Mouse (Mus musculus) liver, adult 2 months (tissue): ENCODE data around the gene Slc19a1. TPM values are rescaled to one million over a fixed set of nuclear protein-coding genes. Genes with fewer than 3 reads are reported as not detected.

ENCODE experiments used
- DNase-seq: peaks from one replicate; pipeline ENCODE4 v3.0.0-alpha.2; 2011; ENCODE audit warnings: low read depth, low spot score; ENCODE audit errors: extremely low read depth
- H3K27ac ChIP-seq: fragments of 200-500 bp; replicated peaks from 2 replicates; pipeline ENCODE4 v1.5.1; 2012; ENCODE audit warnings: low read depth, mild to moderate bottlenecking, control low read depth, inconsistent platforms, low read length; ENCODE audit not compliant: insufficient read depth
- H3K27me3 ChIP-seq: fragments of 200-500 bp; 2 replicates; pipeline ENCODE4 v1.6.1; 2012; ENCODE audit warnings: mild to moderate bottlenecking, moderate library complexity, low read length, inconsistent platforms; ENCODE audit not compliant: control insufficient read depth, insufficient read depth
- H3K36me3 ChIP-seq: fragments of 200-500 bp; 2 replicates; pipeline ENCODE4 v1.6.1; 2012; ENCODE audit warnings: low read length, inconsistent platforms; ENCODE audit not compliant: control insufficient read depth, insufficient read depth
- H3K4me1 ChIP-seq: fragments of 200-500 bp; 2 replicates; pipeline ENCODE4 v1.6.1; 2011; ENCODE audit warnings: low read length; ENCODE audit not compliant: control insufficient read depth, insufficient read depth
- H3K4me3 ChIP-seq: fragments of 200-500 bp; 2 replicates; pipeline ENCODE4 v1.5.1; 2011; ENCODE audit warnings: low read depth, mild to moderate bottlenecking, control low read depth, low read length, moderate library complexity; ENCODE audit not compliant: insufficient read depth
- H3K79me2 ChIP-seq: fragments of 200-500 bp; 2 replicates; pipeline ENCODE4 v1.6.1; 2012; ENCODE audit warnings: inconsistent platforms, mild to moderate bottlenecking, low read length, moderate library complexity; ENCODE audit not compliant: control insufficient read depth, insufficient read depth
- H3K9ac ChIP-seq: fragments of 200-500 bp; 2 replicates; pipeline ENCODE4 v1.6.1; 2012; ENCODE audit warnings: low read depth, mild to moderate bottlenecking, control low read depth, inconsistent platforms, low read length
- CTCF ChIP-seq: fragments of 200-500 bp; IDR thresholded peaks from 2 replicates; pipeline ENCODE4 v1.5.1; 2011; ENCODE audit warnings: low read depth, low read length, control low read depth
- POLR2A ChIP-seq: fragments of 200-500 bp; IDR thresholded peaks from 2 replicates; pipeline ENCODE4 v1.6.1; 2011; ENCODE audit warnings: low read length, control low read depth; ENCODE audit not compliant: insufficient read depth; ENCODE audit errors: extremely low read depth
- WGBS: fragments of 180-500 bp; shearing (Covaris S2); methylation state at CpG from one replicate; pipeline ENCODE4 v1.1.7; 2018; 5-methylcytosine and 5-hydroxymethylcytosine counted together
- polyA plus RNA-seq: library from polyadenylated mRNA; depleted of rRNA; stranded (reverse); fragments of >200 nt; gene quantifications from 2 replicates; pipeline ENCODE4 v1.2.3, GENCODE M21; 2012
- total RNA-seq: library from RNA; depleted of rRNA; stranded (reverse); fragments of >200 nt; gene quantifications from 2 replicates; pipeline ENCODE4 v1.2.3, GENCODE M21; 2014

Slc19a1 gene
- total and polyA plus RNA-seq, 2 experiments = 2.9 to 15.9 TPM

DNA sequence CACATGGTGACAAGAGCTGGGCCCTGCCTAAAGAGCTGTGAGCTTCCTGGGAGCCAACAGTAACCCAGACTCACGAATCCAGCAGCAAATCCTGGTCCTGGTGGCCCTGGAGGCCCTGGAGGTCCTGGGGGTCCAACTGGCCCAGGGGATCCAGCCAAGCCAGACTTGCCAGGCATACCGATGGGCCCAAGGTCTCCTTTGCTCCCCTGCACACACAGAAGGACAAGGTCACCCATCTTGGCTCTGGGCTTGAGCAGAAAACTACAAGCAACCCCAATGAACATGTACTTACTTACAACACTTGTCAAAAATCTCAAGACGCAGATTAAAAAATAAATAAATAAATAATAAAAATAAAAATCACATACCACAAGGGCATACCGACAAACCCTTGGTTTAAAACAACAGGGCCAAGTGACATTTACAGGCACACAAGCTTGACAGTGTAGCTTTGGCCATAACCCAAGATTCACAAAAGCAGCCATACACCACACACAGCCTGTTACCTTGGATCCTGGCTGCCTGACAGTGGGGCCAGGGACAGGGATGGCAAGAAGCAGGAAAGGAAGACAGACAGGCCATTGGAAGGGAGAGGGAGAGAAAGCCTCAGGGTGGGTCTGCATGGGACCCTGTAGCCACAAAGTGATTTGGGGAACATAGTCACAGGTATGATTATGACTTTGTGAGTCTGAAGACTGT lies 42.4 kb downstream of the Slc19a1 start:
- Histone ChIP-seq H3K36me3 (peaks cover 80% of the 10 kb centered on the region), H3K4me1 (no peaks in the 10 kb centered on the region), H3K9ac (no peak overlapping the region), H3K4me3 (no peak overlapping the region), H3K27ac (no peak overlapping the region), H3K27me3 (no peaks in the 10 kb centered on the region), H3K79me2 (no peaks in the 10 kb centered on the region)
- TF ChIP-seq CTCF (no peak), POLR2A (no peak)
- WGBS = 79% methylated on average over 4 of the region's 4 CpGs
- no peak for DNase-seq

GRCm38 (mm10) chr10:77078456-77078855 lies 46.4 kb downstream of the Slc19a1 start:
- DNase-seq = peak; percentile 41
- H3K4me1 ChIP-seq = no peaks in the 10 kb centered on the region
- peaks cover 75% of the 10 kb centered on the region for H3K36me3 ChIP-seq
- WGBS = 88% methylated on average over 4 of the region's 4 CpGs
- no peak overlapping the region for H3K4me3 ChIP-seq
- no peak overlapping the region for H3K9ac ChIP-seq
- no peaks in the 10 kb centered on the region for H3K27me3 ChIP-seq
- H3K79me2 ChIP-seq = no peaks in the 10 kb centered on the region
- TF ChIP-seq POLR2A (no peak), CTCF (no peak)
- no peak overlapping the region for H3K27ac ChIP-seq

DNA sequence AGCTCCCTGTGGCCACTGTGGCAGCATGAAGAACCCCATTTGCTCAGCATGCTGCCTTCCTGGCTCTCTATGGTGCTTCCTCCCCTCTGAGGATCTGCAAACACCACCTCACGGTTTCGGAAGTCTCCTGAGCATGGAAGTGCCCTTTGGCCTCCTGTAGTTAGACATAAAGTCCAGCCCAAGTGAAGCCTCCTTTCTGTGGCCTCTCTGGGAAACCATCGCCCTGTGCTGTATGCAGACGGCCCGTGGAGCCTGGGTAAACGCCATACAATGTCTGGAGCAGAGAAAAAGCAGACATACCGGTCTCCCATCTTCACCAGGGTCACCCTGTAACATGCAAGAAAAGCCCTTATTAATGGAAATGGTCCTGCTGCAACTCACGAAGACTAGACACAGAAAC lies 46.9 kb downstream of the Slc19a1 start:
- Histone ChIP-seq H3K4me1 (no peaks in the 10 kb centered on the region), H3K4me3 (no peak overlapping the region), H3K9ac (no peak overlapping the region), H3K36me3 (peaks cover 74% of the 10 kb centered on the region), H3K27me3 (no peaks in the 10 kb centered on the region), H3K79me2 (no peaks in the 10 kb centered on the region), H3K27ac (no peak overlapping the region)
- no peak for DNase-seq
- TF ChIP-seq POLR2A = no peak
- TF ChIP-seq CTCF = no peak
- 65% methylated on average over 8 of the region's 8 CpGs for WGBS

DNA sequence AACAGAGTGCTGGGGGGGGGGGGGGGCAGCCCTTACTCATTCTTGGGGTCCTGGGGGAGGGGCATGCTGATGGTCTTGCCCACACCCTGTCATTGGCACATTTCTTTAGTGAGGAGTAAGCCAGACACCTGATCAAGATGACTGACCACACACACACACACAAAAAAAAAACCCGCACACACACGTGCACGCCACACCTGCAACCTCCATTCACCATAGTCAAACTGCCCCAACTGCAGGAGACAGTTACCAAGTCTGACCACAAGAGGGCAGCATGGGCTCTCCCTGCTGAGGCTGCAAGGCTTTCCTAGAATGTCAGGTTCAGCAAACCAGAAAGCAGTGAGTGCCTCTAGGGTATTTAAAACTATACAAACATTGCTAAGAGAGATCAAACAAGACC lies 50.4 kb downstream of the Slc19a1 start:
- 47% methylated on average over 3 of the region's 3 CpGs for WGBS
- peaks cover 3% of the 10 kb centered on the region; the same call in 1 of the 2 replicates for H3K4me1 ChIP-seq
- 0 out of 2 replicates have a peak, but pooled peaks cover 3% of the 10 kb centered on the region for H3K79me2 ChIP-seq
- DNase-seq = peak; percentile 69
- H3K4me3 ChIP-seq = no peak overlapping the region
- H3K27ac ChIP-seq = no peak overlapping the region
- H3K9ac ChIP-seq = no peak overlapping the region
- H3K36me3 ChIP-seq = peaks cover 71% of the 10 kb centered on the region
- TF ChIP-seq POLR2A = no peak
- TF ChIP-seq CTCF = peak; percentile 97
- H3K27me3 ChIP-seq = no peaks in the 10 kb centered on the region

- no peak overlapping the region for H3K27ac ChIP-seq
- TF ChIP-seq CTCF = no peak
- TF ChIP-seq POLR2A = no peak
- peaks cover 3% of the 10 kb centered on the region; the same call in 1 of the 2 replicates for H3K4me1 ChIP-seq
- no peak overlapping the region for H3K9ac ChIP-seq
- H3K27me3 ChIP-seq = no peaks in the 10 kb centered on the region
- 0 out of 2 replicates have a peak, but pooled peaks cover 3% of the 10 kb centered on the region for H3K79me2 ChIP-seq
- peaks cover 71% of the 10 kb centered on the region for H3K36me3 ChIP-seq
- 62% methylated on average over 5 of the region's 5 CpGs for WGBS
- DNase-seq = no peak
- H3K4me3 ChIP-seq = no peak overlapping the region
Observed at GRCm38 (mm10) chr10:77082921-77083320, 50.9 kb downstream of the Slc19a1 start.

DNA sequence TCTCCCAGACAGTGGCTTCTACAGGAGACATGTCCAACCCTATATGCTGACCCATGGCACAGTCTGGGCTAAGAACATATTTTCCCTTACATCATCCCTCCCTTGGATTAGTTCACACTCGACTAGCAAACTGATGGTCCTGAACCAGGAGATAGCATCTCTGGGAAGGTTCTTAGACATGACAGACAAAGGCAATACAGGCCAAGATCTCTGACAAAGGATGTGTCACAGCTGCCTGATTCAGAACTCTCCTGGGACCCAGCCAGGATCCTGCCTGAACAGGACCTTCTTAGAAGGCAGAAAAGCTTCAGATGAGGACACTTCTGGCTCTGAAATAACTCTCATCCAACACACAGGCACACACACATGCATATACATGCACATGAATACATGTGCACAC lies 52.5 kb downstream of the Slc19a1 start:
- Histone ChIP-seq H3K27ac (no peak overlapping the region), H3K4me3 (no peak overlapping the region), H3K79me2 (peaks cover 3% of the 10 kb centered on the region; the same call in 1 of the 2 replicates), H3K27me3 (no peaks in the 10 kb centered on the region), H3K36me3 (peaks cover 61% of the 10 kb centered on the region), H3K4me1 (peaks cover 8% of the 10 kb centered on the region), H3K9ac (no peak overlapping the region)
- TF ChIP-seq CTCF (no peak), POLR2A (no peak)
- WGBS = 8% methylated on average over 1 of the region's 1 CpGs
- no peak for DNase-seq
